In genomic region chr19:16955613-16956271, GRCm38 (mm10) we compare ENCODE assay signal across 8 mouse cellular contexts. TPM values are rescaled to one million over a fixed set of nuclear protein-coding genes. Genes with fewer than 3 reads are reported as not detected.
A peak's percentile ranks its signal among the peaks of the same experiment; 100 is the strongest.
DNase-seq lines count a peak whose midpoint lies in the region; ATAC-seq and TF ChIP-seq lines count a peak whose summit lies in the region.

Gene Prune2, plus strand, starts transcription at chr19:16956118.

- H3K27ac ChIP-seq in hindbrain, embryonic 10.5 days, result no peak within 1 kb of the TSS; the same call in 1 of the 2 replicates
- no peak within 1 kb of the TSS for H3K27ac ChIP-seq in lung, postnatal 0 days (ENCODE audit: low read length)

- no peak within 1 kb of the TSS for H3K9ac ChIP-seq in lung, postnatal 0 days (replicated peaks; ENCODE audit: low read depth)

- H3K4me2 ChIP-seq in lung, postnatal 0 days (replicated peaks; ENCODE audit: low read depth, low read length), result peak within 1 kb of the TSS; percentile 57

- peak; percentile 73 for DNase-seq in R1 (ENCODE audit: low read depth, low spot score)
- DNase-seq in cerebellum, adult 9-11 months, result peak; percentile 11
- DNase-seq in frontal cortex, postnatal 10 days (ENCODE audit: low spot score in 2 of 2), result peak; percentile 33 to 47
- peak; percentile 73 for DNase-seq in hindbrain, embryonic 10.5 days (ENCODE audit: low spot score)
- peak; percentile 18 for DNase-seq in layer of hippocampus, adult 9-11 months
- DNase-seq in lung, postnatal 0 days (ENCODE audit: low spot score), result peak; percentile 83
- DNase-seq in retina, embryonic 14.5 days (ENCODE audit: low spot score), result peak; percentile 80
- DNase-seq in yolk sac, embryonic 10.5 days (ENCODE audit: low spot score), result peak; percentile 62

- H3K4me1 ChIP-seq in hindbrain, embryonic 10.5 days (replicated peaks), result peaks cover 16% of the 10 kb centered on the region
- peaks cover 8% of the 10 kb centered on the region for H3K4me1 ChIP-seq in lung, postnatal 0 days (ENCODE audit: insufficient read depth, low read depth, low read length)

- H3K36me3 ChIP-seq in hindbrain, embryonic 10.5 days, result no peaks in the 10 kb centered on the region
- H3K36me3 ChIP-seq in lung, postnatal 0 days (ENCODE audit: insufficient read depth, low read length), result no peaks in the 10 kb centered on the region

- ATAC-seq in lung, postnatal 0 days, result peak; percentile 95

- TF ChIP-seq CTCF in lung, postnatal 0 days (IDR thresholded peaks at IDR 0.05), result no peak

- H3K4me3 ChIP-seq in hindbrain, embryonic 10.5 days, result peak within 1 kb of the TSS; percentile 57
- peak within 1 kb of the TSS; percentile 17 for H3K4me3 ChIP-seq in lung, postnatal 0 days (ENCODE audit: low read depth, low read length)

- WGBS in hindbrain, embryonic 10.5 days, result under 1% methylated on average over 36 of the region's 36 CpGs
- under 1% methylated on average over 35 of the region's 36 CpGs for WGBS in lung, postnatal 0 days

- no peak for TF ChIP-seq EP300 in lung, postnatal 0 days (IDR thresholded peaks at IDR 0.05)

- H3K9me3 ChIP-seq in hindbrain, embryonic 10.5 days, result no peaks in the 10 kb centered on the region
- no peaks in the 10 kb centered on the region for H3K9me3 ChIP-seq in lung, postnatal 0 days (ENCODE audit: low read length)

- peaks cover 41% of the 10 kb centered on the region for H3K27me3 ChIP-seq in hindbrain, embryonic 10.5 days (ENCODE audit: insufficient read depth, poor library complexity, severe bottlenecking)
- 0 out of 2 replicates have a peak, but pooled peaks cover 6% of the 10 kb centered on the region for H3K27me3 ChIP-seq in lung, postnatal 0 days (replicated peaks; ENCODE audit: insufficient read depth, low read length)

RNA-seq across cellular contexts. Expression of gene Prune2, which starts in this region (rescaled TPM):
- polyA plus RNA-seq in hindbrain, embryonic 10.5 days (2016; fragmentation: Nextera tagmentation; extraction: Ambion mirVana), result 1.7 and 1.9 TPM in 2 replicates
- polyA plus RNA-seq in lung, postnatal 0 days (2015; fragmentation: Nextera tagmentation; extraction: Ambion mirVana), result 0.73 and 0.76 TPM in 2 replicates

Comparison
In these comparisons a context has a peak if more than half of its experiments do, and no peak if none do; other contexts are left out.
1. Peak in DNase-seq, ATAC-seq, H3K4me3 ChIP-seq and H3K4me2 ChIP-seq in lung, postnatal 0 days; RNA of the gene not detected or under 1 TPM.
2. DNase-seq: peak in every context shown above with its lines; median percentile 83 in lung, postnatal 0 days; 80 in retina, embryonic 14.5 days; 73 in R1; 73 in hindbrain, embryonic 10.5 days; 62 in yolk sac, embryonic 10.5 days; 40 in frontal cortex, postnatal 10 days; 18 in layer of hippocampus, adult 9-11 months; 11 in cerebellum, adult 9-11 months.